Comparison of ENCODE assay signal across 8 mouse cellular contexts in the genomic region with DNA sequence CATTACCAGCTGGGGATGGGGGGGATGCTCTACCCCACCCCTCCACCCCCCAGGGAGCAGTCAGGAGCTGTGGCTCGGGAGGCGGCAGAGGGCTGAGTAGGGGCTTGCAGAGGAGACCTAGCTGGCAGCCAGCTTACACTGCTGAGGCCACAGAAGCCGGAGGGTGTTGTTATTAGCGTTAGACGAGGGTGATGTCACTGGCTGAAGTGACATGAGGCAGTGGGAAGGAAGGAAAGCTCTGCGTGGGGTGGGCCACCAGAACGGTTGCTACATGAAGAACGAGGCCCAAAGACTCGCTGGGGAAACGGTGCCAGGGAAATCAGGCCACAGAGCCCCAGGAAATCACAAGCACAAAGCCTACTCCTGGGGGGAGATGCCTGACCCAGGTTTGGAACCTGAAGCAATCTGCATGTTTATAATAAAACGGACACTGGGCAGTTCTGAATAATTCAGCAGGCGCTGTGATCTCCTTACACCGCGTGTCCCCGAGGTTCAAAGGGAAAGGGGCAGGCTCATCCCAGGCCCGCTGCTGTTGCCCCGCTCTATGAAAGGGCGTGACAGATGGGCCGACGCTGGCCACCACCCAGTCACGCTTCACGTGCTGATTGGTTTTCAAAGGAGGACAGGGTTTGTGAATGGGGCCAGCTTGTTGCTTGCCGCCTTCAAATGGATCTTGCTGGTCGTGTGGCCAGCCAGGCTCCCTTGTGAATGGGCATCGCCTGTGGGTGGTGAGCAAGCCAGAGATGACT. TPM values are rescaled to one million over a fixed set of nuclear protein-coding genes. Genes with fewer than 3 reads are reported as not detected.
DNase-seq lines count a peak whose midpoint lies in the region; ATAC-seq lines count a peak whose summit lies in the region.

No protein-coding gene starts in this region.

- peak; percentile 85 for ATAC-seq in forebrain, embryonic 13.5 days
- peak; percentile 56 to 67 for ATAC-seq in hematopoietic stem cell, adult 5-6 weeks (replicated peaks in 1 of 2; ENCODE audit: insufficient read depth in 1 of 2, low FRiP score in 2 of 2, low TSS enrichment in 1 of 2, low read depth in 1 of 2, poor library complexity in 2 of 2, severe bottlenecking in 2 of 2)
- ATAC-seq in neural tube, embryonic 15.5 days (ENCODE audit: low FRiP score) = peak; percentile 83

- H3K36me3 ChIP-seq in forebrain, embryonic 13.5 days (ENCODE audit: poor library complexity, severe bottlenecking) = no peaks in the 10 kb centered on the region
- no peaks in the 10 kb centered on the region for H3K36me3 ChIP-seq in neural tube, embryonic 15.5 days

- H3K27me3 ChIP-seq in forebrain, embryonic 13.5 days = peaks cover 3% of the 10 kb centered on the region; the same call in 1 of the 2 replicates
- H3K27me3 ChIP-seq in neural tube, embryonic 15.5 days (replicated peaks) = peaks cover 54% of the 10 kb centered on the region

- peak overlapping the region; percentile 52 for H3K4me2 ChIP-seq in forebrain, embryonic 13.5 days
- peak overlapping the region; percentile 48 for H3K4me2 ChIP-seq in neural tube, embryonic 15.5 days

- peak overlapping the region; percentile 91 for H3K27ac ChIP-seq in forebrain, embryonic 13.5 days
- peak overlapping the region; percentile 82 for H3K27ac ChIP-seq in neural tube, embryonic 15.5 days (replicated peaks)

- H3K4me3 ChIP-seq in forebrain, embryonic 13.5 days = peak overlapping the region; percentile 9
- H3K4me3 ChIP-seq in neural tube, embryonic 15.5 days (replicated peaks) = peak overlapping the region; percentile 4; the same call in 1 of the 2 replicates

- WGBS in forebrain, embryonic 13.5 days = 1% methylated on average over 25 of the region's 25 CpGs
- WGBS in neural tube, embryonic 15.5 days = 2% methylated on average over 25 of the region's 25 CpGs

- H3K9ac ChIP-seq in forebrain, embryonic 13.5 days = peak overlapping the region; percentile 59
- peak overlapping the region; percentile 34 for H3K9ac ChIP-seq in neural tube, embryonic 15.5 days (replicated peaks)

- peaks cover 28% of the 10 kb centered on the region for H3K4me1 ChIP-seq in forebrain, embryonic 13.5 days
- H3K4me1 ChIP-seq in neural tube, embryonic 15.5 days = peaks cover 28% of the 10 kb centered on the region

- H3K9me3 ChIP-seq in forebrain, embryonic 13.5 days (replicated peaks) = no peaks in the 10 kb centered on the region
- no peaks in the 10 kb centered on the region for H3K9me3 ChIP-seq in neural tube, embryonic 15.5 days (replicated peaks)

- peak; percentile 67 for DNase-seq in 3134 (ENCODE audit: extremely low read depth, insufficient read length, low spot score)
- DNase-seq in cerebellum, adult 11 months = peak; percentile 84
- DNase-seq in layer of hippocampus, adult 9-11 months = peak; percentile 71
- peak; percentile 67 to 74 for DNase-seq in lung, adult 18-20 months
- DNase-seq in thymus, postnatal 14 days = no peak

RNA-seq across cellular contexts. Expression of a gene that starts 21.0 kb away (rescaled TPM):
- polyA plus RNA-seq in forebrain, embryonic 13.5 days (2015; fragmentation: Nextera tagmentation; extraction: Ambion mirVana) = 27.8 and 30.9 TPM in 2 replicates
- total RNA-seq in hematopoietic stem cell, adult 5-6 weeks (2017) = 41.1 and 46.3 TPM in 2 replicates
- polyA plus RNA-seq in neural tube, embryonic 15.5 days (2015; fragmentation: Nextera tagmentation; extraction: Ambion mirVana) = 15.7 and 25.4 TPM in 2 replicates

RNA-seq across cellular contexts. Expression of a gene that starts 43.0 kb away (rescaled TPM):
- polyA plus RNA-seq in forebrain, embryonic 13.5 days (2015; fragmentation: Nextera tagmentation; extraction: Ambion mirVana) = 0.15 and 0.19 TPM in 2 replicates
- total RNA-seq in hematopoietic stem cell, adult 5-6 weeks (2017) = 0.30 TPM in 1 of 2 replicates, not detected in the other
- 19.2 and 22.4 TPM in 2 replicates for polyA plus RNA-seq in neural tube, embryonic 15.5 days (2015; fragmentation: Nextera tagmentation; extraction: Ambion mirVana)

RNA-seq across cellular contexts. Expression of a gene that starts 56.4 kb away (rescaled TPM):
- polyA plus RNA-seq in forebrain, embryonic 13.5 days (2015; fragmentation: Nextera tagmentation; extraction: Ambion mirVana) = 9.0 and 9.9 TPM in 2 replicates
- 7.9 and 16.9 TPM in 2 replicates for total RNA-seq in hematopoietic stem cell, adult 5-6 weeks (2017)
- polyA plus RNA-seq in neural tube, embryonic 15.5 days (2015; fragmentation: Nextera tagmentation; extraction: Ambion mirVana) = 15.0 and 18.2 TPM in 2 replicates

Comparison
In these comparisons a context has a peak if more than half of its experiments do, and no peak if none do; other contexts are left out.
1. RNA of a gene that starts 43.0 kb away (polyA plus RNA-seq): 19.2 to 22.4 TPM in neural tube, embryonic 15.5 days; 0.15 to 0.19 TPM in forebrain, embryonic 13.5 days; every median in the first group is over 10 times any median in the second.
2. Peak in every context shown above with its lines, with median percentiles within 50 percentile points of each other: ATAC-seq.